Mouse (Mus musculus): Measurements from ENCODE around the gene Terf2ip. TPM values are rescaled to one million over a fixed set of nuclear protein-coding genes. Genes with fewer than 3 reads are reported as not detected.
A peak's percentile ranks its signal among the peaks of the same experiment; 100 is the strongest.

The Terf2ip gene
- polyA plus RNA-seq, 1 experiment from 2014 or later: 66.8 TPM

GRCm38 (mm10) chr8:111974138-111974537, 37.1 kb upstream of the Terf2ip start:
- no peak for ATAC-seq
- H3K36me3 ChIP-seq (ENCODE audit: control insufficient read depth, insufficient read depth, low read length): peaks cover 8% of the 10 kb centered on the region; the same call in 1 of the 2 replicates
- 95% methylated on average over 12 of the region's 12 CpGs for WGBS

GRCm38 (mm10) chr8:111975706-111976105, 35.5 kb upstream of the Terf2ip start:
- no peaks in the 10 kb centered on the region for H3K9me3 ChIP-seq (ENCODE audit: control insufficient read depth, low read length)
- H3K27ac ChIP-seq (ENCODE audit: low read depth, low read length): no peak overlapping the region
- peaks cover 8% of the 10 kb centered on the region; the same call in 1 of the 2 replicates for H3K36me3 ChIP-seq (ENCODE audit: control insufficient read depth, insufficient read depth, low read length)
- no peaks in the 10 kb centered on the region for H3K27me3 ChIP-seq (replicated peaks; ENCODE audit: control insufficient read depth, insufficient read depth, low read length)
- no peak overlapping the region for H3K4me2 ChIP-seq (ENCODE audit: low read length)
- H3K9ac ChIP-seq (ENCODE audit: low read depth, low read length): no peak overlapping the region
- WGBS: 91% methylated on average over 2 of the region's 2 CpGs
- ATAC-seq: no peak
- H3K4me1 ChIP-seq (ENCODE audit: control insufficient read depth, insufficient read depth, low read depth, low read length): no peaks in the 10 kb centered on the region
- no peak overlapping the region for H3K4me3 ChIP-seq (ENCODE audit: low read length)

More at GRCm38 (mm10) chr8:111974138-111974537, 37.1 kb upstream of the Terf2ip start:
- H3K27me3 ChIP-seq (replicated peaks; ENCODE audit: control insufficient read depth, insufficient read depth, low read length): no peaks in the 10 kb centered on the region
- no peak overlapping the region for H3K27ac ChIP-seq (ENCODE audit: low read depth, low read length)
- H3K4me2 ChIP-seq (ENCODE audit: low read length): no peak overlapping the region
- H3K9me3 ChIP-seq (ENCODE audit: control insufficient read depth, low read length): no peaks in the 10 kb centered on the region
- no peaks in the 10 kb centered on the region for H3K4me1 ChIP-seq (ENCODE audit: control insufficient read depth, insufficient read depth, low read depth, low read length)
- no peak overlapping the region for H3K9ac ChIP-seq (ENCODE audit: low read depth, low read length)
- H3K4me3 ChIP-seq (ENCODE audit: low read length): no peak overlapping the region

- H3K27me3 ChIP-seq (replicated peaks; ENCODE audit: control insufficient read depth, insufficient read depth, low read length): no peaks in the 10 kb centered on the region
- H3K4me1 ChIP-seq (ENCODE audit: control insufficient read depth, insufficient read depth, low read depth, low read length): no peaks in the 10 kb centered on the region
- ATAC-seq: no peak
- no peak overlapping the region for H3K4me2 ChIP-seq (ENCODE audit: low read length)
- WGBS: 92% methylated on average over 2 of the region's 2 CpGs
- no peaks in the 10 kb centered on the region for H3K9me3 ChIP-seq (ENCODE audit: control insufficient read depth, low read length)
- peaks cover 8% of the 10 kb centered on the region; the same call in 1 of the 2 replicates for H3K36me3 ChIP-seq (ENCODE audit: control insufficient read depth, insufficient read depth, low read length)
- no peak overlapping the region for H3K9ac ChIP-seq (ENCODE audit: low read depth, low read length)
- no peak overlapping the region for H3K27ac ChIP-seq (ENCODE audit: low read depth, low read length)
- H3K4me3 ChIP-seq (ENCODE audit: low read length): no peak overlapping the region
Observed at GRCm38 (mm10) chr8:111976326-111976725, 34.9 kb upstream of the Terf2ip start.

- Histone ChIP-seq H3K4me2 (ENCODE audit: low read length) (no peak overlapping the region), H3K9ac (ENCODE audit: low read depth, low read length) (no peak overlapping the region), H3K27ac (ENCODE audit: low read depth, low read length) (no peak overlapping the region), H3K27me3 (replicated peaks; ENCODE audit: control insufficient read depth, insufficient read depth, low read length) (no peaks in the 10 kb centered on the region), H3K4me3 (ENCODE audit: low read length) (no peak overlapping the region), H3K4me1 (ENCODE audit: control insufficient read depth, insufficient read depth, low read depth, low read length) (no peaks in the 10 kb centered on the region), H3K36me3 (ENCODE audit: control insufficient read depth, insufficient read depth, low read length) (peaks cover 5% of the 10 kb centered on the region), H3K9me3 (ENCODE audit: control insufficient read depth, low read length) (no peaks in the 10 kb centered on the region)
- WGBS: 72% methylated on average over 10 of the region's 10 CpGs
- ATAC-seq: no peak
Observed at GRCm38 (mm10) chr8:111978147-111978546, 33.1 kb upstream of the Terf2ip start.

GRCm38 (mm10) chr8:111982116-111982515, 29.1 kb upstream of the Terf2ip start:
- Histone ChIP-seq H3K9me3 (ENCODE audit: control insufficient read depth, low read length) (no peaks in the 10 kb centered on the region), H3K9ac (ENCODE audit: low read depth, low read length) (no peak overlapping the region), H3K36me3 (ENCODE audit: control insufficient read depth, insufficient read depth, low read length) (no peaks in the 10 kb centered on the region; the same call in none of the 2 replicates), H3K4me2 (ENCODE audit: low read length) (no peak overlapping the region), H3K4me3 (ENCODE audit: low read length) (no peak overlapping the region), H3K27me3 (replicated peaks; ENCODE audit: control insufficient read depth, insufficient read depth, low read length) (no peaks in the 10 kb centered on the region), H3K4me1 (ENCODE audit: control insufficient read depth, insufficient read depth, low read depth, low read length) (no peaks in the 10 kb centered on the region), H3K27ac (ENCODE audit: low read depth, low read length) (no peak overlapping the region)
- ATAC-seq: no peak
- 80% methylated on average over 7 of the region's 7 CpGs for WGBS

GRCm38 (mm10) chr8:111984511-111984910, 26.7 kb upstream of the Terf2ip start:
- Histone ChIP-seq H3K36me3 (ENCODE audit: control insufficient read depth, insufficient read depth, low read length) (peaks cover 7% of the 10 kb centered on the region), H3K9ac (ENCODE audit: low read depth, low read length) (no peak overlapping the region), H3K4me3 (ENCODE audit: low read length) (no peak overlapping the region), H3K27me3 (replicated peaks; ENCODE audit: control insufficient read depth, insufficient read depth, low read length) (no peaks in the 10 kb centered on the region), H3K4me2 (ENCODE audit: low read length) (no peak overlapping the region), H3K27ac (ENCODE audit: low read depth, low read length) (no peak overlapping the region), H3K4me1 (ENCODE audit: control insufficient read depth, insufficient read depth, low read depth, low read length) (no peaks in the 10 kb centered on the region), H3K9me3 (ENCODE audit: control insufficient read depth, low read length) (no peaks in the 10 kb centered on the region)
- ATAC-seq: no peak
- WGBS: 89% methylated on average over 10 of the region's 10 CpGs

GRCm38 (mm10) chr8:111989911-111990310, 21.3 kb upstream of the Terf2ip start:
- Histone ChIP-seq H3K27me3 (replicated peaks; ENCODE audit: control insufficient read depth, insufficient read depth, low read length) (no peaks in the 10 kb centered on the region), H3K4me1 (ENCODE audit: control insufficient read depth, insufficient read depth, low read depth, low read length) (peaks cover 5% of the 10 kb centered on the region), H3K9me3 (ENCODE audit: control insufficient read depth, low read length) (no peaks in the 10 kb centered on the region), H3K4me2 (ENCODE audit: low read length) (no peak overlapping the region), H3K27ac (ENCODE audit: low read depth, low read length) (no peak overlapping the region), H3K36me3 (ENCODE audit: control insufficient read depth, insufficient read depth, low read length) (peaks cover 17% of the 10 kb centered on the region), H3K9ac (ENCODE audit: low read depth, low read length) (no peak overlapping the region), H3K4me3 (ENCODE audit: low read length) (no peak overlapping the region)
- ATAC-seq: no peak
- 15% methylated on average over 7 of the region's 7 CpGs for WGBS

- H3K27me3 ChIP-seq (replicated peaks; ENCODE audit: control insufficient read depth, insufficient read depth, low read length): no peaks in the 10 kb centered on the region
Observed at GRCm38 (mm10) chr8:111991278-111991677, 19.9 kb upstream of the Terf2ip start.

GRCm38 (mm10) chr8:111992013-111992702, 19.0 kb upstream of the Terf2ip start, which contains the start of gene Adat1:
Gene Adat1, minus strand, starts transcription at chr8:111992302.
- ATAC-seq: peak; percentile 98
- WGBS: 5% methylated on average over 33 of the region's 33 CpGs
- Histone ChIP-seq H3K9me3 (ENCODE audit: control insufficient read depth, low read length) (no peaks in the 10 kb centered on the region), H3K4me3 (ENCODE audit: low read length) (peak within 1 kb of the TSS; percentile 73), H3K4me2 (ENCODE audit: low read length) (peak within 1 kb of the TSS; percentile 75), H3K36me3 (ENCODE audit: control insufficient read depth, insufficient read depth, low read length) (peaks cover 29% of the 10 kb centered on the region), H3K27ac (ENCODE audit: low read depth, low read length) (peak within 1 kb of the TSS; percentile 58), H3K4me1 (ENCODE audit: control insufficient read depth, insufficient read depth, low read depth, low read length) (peaks cover 5% of the 10 kb centered on the region), H3K27me3 (replicated peaks; ENCODE audit: control insufficient read depth, insufficient read depth, low read length) (no peaks in the 10 kb centered on the region), H3K9ac (ENCODE audit: low read depth, low read length) (peak within 1 kb of the TSS; percentile 82)

More at GRCm38 (mm10) chr8:111991278-111991677, 19.9 kb upstream of the Terf2ip start:
- Histone ChIP-seq H3K4me3 (ENCODE audit: low read length) (peak overlapping the region; percentile 73), H3K9ac (ENCODE audit: low read depth, low read length) (peak overlapping the region; percentile 82; the same call in 1 of the 2 replicates), H3K4me1 (ENCODE audit: control insufficient read depth, insufficient read depth, low read depth, low read length) (peaks cover 5% of the 10 kb centered on the region), H3K36me3 (ENCODE audit: control insufficient read depth, insufficient read depth, low read length) (peaks cover 24% of the 10 kb centered on the region), H3K4me2 (ENCODE audit: low read length) (peak overlapping the region; percentile 75), H3K27ac (ENCODE audit: low read depth, low read length) (no peak overlapping the region), H3K9me3 (ENCODE audit: control insufficient read depth, low read length) (no peaks in the 10 kb centered on the region)
- ATAC-seq: no peak
- WGBS: 61% methylated on average over 8 of the region's 8 CpGs
